Mouse (Mus musculus) adrenal gland, adult (tissue): Measurements from ENCODE around the gene Gatad2a.

ENCODE experiments used
- DNase-seq, 2 experiments: peaks; one replicate each; pipeline ENCODE4 v3.0.0; 2022 to 2023; ENCODE audit warnings: low spot score in 1 of 2; ENCODE audit not compliant: inconsistent age in 2 of 2

Gatad2a gene

DNA sequence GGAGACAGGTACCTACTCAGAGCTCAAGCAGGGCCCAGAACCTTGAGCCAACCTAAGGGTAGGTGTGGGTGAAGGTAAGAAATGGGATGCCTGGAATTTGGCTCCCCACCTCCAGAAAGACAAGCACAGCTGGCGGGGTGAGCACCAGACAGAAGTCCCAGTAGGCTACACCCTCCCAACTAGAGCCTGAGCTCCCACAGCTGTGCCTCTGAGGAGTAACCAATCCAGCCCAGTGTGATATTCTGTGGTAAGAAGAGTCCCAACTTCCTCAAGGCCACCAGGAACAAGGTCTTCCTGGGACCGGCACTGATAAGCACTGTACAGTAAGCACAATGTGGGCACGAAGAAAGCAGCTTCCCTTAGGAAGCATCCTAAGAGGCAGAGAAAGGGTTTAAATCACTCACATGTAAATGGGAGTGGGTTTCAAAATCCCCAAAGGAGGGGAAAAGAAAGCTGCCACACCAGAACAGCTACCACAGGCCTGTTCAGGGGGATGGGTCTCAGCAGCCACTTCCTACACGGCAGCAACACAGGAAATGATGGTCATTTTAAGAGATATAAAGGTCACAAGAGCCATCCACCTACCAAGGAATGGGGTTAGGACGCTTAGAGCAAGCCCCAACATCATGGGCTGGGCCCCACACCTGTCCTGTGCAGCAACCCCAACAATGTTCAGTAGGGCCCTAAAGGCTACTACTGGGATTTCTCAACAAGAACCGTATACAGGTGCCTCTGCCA lies 57.8 kb downstream of the Gatad2a start:
- peak; percentile 58 to 64 for DNase-seq

DNA sequence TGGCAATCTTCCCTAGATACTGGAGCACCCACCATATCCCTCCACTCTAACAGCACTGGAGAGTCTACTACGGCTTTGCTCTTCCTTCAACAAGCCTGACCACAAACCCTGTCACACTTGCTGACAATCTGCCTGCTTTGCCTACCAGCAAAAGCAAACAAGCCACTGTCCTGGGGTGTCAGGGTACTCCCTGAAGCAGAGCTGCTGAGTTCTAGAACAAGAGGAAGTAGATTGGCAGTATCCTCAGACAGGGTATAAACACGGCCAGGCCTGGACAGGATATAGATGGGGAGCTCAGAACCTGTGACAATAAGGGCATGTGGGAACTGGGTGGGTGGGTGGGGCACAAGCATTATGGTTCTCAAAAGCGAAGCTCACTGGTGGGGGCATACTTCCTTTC lies 58.7 kb downstream of the Gatad2a start:
- DNase-seq: no peak

DNA sequence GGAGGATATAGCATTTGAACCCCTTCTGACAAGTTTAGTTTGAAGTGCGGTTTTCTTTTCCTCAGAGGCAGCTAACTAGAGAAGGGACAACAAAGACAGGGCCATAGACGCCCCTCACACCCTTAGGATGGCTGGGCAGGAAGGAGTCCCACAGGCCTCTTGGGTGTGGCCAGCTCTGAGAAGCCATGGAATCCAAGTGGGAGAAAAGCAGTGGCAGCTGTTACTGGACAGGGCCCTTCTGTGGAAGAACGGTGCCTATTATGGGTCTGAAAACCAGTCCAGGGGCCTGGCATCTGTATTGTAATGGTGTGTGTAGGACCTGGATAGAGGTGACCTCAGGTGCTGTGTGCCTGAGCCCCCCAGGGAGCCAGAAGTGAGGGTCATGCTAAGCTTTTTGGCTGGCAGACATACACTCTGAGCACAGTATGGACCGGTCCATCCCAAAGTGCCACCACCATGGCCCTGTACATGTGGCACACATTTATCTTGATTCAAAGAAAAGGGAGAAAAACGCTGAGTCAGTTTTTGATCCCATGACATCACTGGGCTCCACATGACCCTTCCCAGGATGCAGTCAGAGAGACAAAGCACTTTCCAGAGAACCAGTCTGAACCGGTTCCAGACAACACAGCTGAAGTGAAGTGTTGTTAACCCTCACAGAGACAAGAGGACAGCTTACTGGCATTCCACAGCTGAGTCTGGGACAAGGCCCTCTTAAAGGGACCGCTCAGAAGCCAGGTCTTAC lies 60.0 kb downstream of the Gatad2a start:
- peak in 1 of 2 experiments; percentile 69 for DNase-seq

DNA sequence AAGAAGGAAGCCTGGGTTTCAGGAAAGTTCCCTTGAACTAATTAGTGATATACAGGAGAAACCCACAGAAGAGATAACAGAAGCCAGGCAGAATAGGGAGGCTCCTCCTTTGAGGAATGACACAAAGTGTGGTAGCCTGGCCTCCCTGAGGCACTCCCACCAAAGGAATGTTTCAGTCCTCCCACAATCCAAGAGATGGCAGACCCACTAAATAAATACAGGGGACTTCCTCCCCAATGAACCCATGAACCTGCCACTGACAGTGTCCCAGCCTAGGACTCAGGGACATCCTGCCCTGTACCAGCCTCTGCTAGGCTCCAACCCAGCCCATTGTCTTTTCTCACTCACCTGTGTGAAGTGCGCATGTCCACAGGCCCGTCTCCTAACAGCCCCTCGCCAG lies 60.8 kb downstream of the Gatad2a start:
- no peak for DNase-seq

DNA sequence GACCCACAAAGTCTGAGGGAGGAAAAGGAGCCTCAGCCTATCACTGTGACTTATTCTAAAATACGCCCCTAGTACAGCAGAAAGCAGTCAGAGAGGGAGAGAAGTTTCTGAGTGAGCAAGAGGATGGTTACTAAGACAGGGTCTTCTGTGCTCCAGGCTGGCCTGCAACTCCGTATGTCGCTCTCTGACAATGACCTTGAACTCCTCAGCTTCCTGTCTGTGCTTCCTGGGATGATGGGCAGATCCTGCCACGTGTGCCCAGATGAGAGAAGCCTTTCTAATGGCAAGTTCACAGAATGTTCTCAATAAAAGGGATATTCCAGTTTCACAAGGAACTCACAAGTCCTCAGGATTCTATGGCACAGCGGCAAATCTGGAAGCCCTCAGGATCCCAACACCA lies 61.6 kb downstream of the Gatad2a start:
- DNase-seq: peak in 1 of 2 experiments; percentile 56

DNA sequence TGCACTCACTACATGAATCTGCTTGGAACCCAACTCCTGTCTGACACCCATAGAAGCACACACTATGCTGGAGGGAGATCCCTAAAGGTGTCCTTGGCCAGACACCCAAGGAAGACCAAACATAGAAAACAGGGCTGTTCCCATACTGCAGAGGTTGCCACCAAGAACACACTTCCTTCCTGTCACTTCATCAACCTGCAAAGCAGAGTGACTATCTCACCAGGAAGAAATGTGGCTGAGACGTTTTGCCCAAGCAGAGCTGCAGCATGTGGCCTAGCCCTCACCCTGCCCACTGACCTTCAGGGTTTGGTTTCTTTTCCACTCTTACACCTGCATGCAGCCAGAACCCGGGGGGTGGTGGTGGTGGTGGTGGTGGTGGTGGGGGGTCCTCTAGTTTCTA lies 62.4 kb downstream of the Gatad2a start:
- no peak for DNase-seq

DNA sequence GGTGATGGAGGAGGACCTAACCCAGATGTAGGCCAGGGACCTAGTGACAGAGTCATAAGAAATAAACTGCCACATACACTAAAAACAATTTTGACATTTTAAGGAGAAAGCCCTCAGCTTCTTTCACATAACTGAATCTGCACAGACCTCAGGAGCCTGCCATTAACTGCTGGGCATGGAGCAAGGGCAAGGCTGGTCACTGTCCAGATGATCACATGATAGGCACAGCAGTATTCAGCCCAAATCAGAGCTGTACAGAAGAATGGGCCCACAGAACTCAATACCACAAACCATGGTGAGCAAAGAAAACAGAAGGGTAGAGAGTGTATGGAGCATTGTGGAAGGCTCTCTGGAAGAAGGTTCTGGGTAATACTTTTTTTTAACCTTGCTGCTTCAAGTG lies 69.3 kb downstream of the Gatad2a start:
- no peak for DNase-seq

DNA sequence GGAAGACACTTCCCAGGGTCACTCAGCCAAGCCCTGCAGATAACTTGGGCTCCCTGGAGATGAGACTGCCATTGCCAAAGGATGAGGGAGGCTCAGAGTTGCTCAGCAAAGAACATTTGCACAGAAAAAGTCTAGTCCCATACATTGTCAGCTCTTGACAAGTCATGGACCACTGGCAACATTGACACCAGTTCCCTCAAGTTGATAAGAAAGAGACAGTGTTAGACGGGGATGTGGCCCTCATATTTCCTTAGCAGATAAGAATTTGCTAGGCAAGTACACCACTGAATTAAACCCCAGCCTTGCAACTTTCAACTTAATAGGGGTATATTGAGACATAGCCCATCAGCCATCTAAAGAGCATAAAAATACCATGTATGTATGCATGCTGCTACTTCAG lies 72.2 kb downstream of the Gatad2a start:
- no peak for DNase-seq

DNA sequence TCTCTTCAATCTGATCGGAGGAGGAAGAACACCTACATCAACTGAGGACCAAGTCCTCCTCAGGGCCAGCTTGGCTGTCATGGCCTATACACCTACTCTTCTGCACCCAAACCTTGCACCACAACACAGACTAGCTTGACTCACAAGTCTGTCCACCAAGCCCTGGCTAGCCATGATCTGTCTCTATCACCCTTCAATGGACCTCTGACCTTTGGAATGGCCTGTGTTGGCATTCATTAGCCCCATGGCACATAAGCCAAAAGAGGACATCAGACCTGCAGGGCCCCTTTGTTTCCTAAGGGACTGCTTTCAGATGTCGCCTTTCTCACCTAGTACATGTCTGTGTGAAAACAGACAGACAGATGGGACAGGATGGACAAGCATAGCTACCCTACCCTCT lies 75.0 kb downstream of the Gatad2a start:
- DNase-seq: no peak

DNA sequence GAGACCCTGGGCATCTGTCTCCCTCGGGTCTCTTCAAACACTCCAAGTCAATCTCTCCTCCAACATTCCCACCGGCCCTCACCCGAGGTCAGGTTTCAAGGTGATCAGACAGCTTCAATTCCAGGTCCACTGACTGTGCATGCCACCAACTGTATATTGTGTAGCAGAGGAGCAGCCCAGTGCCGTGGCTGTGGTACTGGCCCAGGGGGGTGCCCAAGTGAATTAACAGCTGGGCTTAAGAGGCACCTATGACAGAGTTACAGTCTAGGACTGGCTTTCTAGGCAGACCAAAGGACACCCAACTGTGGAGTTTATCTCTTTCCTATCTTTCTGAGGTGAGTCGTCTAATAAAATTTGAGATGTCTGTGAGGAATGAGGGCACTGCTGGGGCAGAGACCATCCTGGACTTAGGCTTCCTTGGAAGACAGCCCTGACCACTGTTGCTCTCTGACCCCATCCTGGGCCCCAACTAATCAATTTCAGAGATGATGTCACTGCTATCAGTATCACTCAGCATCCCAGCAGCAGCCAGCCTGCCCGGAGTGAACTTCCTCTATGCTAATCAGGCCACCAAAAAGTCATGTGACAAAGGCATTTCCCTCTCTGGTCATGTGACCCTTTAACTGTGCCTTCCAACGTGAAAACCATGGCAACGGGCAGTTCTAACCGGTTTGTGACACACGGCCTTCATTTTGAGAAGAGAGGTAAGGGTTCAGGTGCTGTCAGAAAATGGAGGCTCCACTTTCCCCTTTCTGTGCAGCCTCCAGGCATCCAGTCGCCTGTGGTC lies 76.1 kb downstream of the Gatad2a start:
- DNase-seq: peak; percentile 59 to 79

DNA sequence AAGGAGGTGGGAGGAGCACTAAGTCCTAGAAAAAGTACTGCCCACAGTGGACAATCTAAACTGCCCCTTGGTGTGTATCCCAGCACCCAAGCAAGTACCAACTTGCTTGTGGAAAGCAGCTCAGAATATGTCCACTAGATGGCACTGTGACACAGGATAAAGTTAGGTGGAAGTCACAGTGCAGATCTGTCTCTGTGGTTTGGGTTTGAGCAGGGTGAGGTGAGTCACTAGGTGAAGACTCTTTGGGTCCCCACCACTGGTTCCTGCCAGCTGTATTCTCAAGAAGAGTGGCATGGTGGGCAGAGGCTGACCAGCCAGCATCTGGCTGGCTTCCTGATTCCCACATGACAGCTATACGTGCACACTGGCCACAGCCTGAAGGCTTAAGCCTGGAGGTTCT lies 77.2 kb downstream of the Gatad2a start:
- DNase-seq: peak; percentile 82 to 96

DNA sequence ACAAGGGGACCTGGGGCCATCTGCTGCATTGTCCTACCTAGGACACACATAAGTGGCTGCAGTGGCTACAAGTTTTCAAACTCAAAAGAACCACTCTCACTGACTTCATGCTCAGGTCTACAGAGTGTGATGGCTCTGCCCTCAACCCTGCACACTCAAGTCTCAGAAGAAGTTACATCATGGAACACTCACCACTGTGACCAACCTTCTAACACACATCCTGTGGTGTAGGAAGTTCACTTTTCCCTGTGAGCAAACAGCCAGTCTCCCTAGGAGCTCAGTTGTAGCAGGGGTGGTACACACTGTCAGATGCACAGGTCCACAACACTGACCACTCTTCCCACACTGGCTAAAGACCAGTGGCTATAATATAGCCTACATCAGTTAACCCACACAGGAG lies 77.7 kb downstream of the Gatad2a start:
- no peak for DNase-seq

DNA sequence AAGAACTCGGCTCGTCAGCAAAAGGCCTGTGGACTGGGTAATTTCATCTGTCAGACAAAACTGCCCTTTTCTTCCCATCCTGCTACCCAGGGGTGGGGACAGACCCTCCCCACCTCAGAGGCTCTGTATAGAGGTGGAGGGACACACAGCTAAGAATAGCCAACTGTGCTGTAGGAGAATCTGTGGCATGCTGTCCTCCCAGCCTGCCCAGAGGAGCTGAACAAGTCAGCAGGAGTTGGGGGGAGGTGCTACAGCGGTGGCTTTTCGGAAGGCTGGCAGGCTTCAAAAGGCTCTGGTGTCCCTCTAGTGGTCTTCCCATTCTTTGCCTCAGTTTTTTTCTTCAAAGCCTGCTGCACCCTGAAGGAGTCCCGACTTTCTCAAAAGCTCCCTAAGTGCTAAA lies 80.4 kb downstream of the Gatad2a start:
- no peak for DNase-seq

DNA sequence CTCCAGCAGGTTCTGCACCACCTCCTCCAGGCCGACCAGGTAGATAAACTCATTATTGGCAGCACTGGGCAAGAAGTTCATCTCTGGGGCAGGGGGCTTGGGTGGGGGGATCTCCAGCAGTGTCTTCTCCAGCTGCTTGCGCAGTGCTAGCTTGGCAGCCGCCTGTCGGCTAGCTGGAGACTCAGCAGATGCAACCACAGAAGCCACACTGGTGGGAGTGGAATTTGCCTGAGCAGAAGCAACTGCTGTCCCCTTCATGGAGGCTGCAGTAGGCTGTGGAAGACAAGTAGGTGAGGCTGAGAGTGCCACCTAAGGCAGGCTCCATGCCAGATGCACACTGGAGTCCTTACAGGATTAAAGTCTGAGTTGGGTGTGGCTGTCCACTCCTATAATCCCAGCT lies 81.7 kb downstream of the Gatad2a start:
- no peak for DNase-seq

DNA sequence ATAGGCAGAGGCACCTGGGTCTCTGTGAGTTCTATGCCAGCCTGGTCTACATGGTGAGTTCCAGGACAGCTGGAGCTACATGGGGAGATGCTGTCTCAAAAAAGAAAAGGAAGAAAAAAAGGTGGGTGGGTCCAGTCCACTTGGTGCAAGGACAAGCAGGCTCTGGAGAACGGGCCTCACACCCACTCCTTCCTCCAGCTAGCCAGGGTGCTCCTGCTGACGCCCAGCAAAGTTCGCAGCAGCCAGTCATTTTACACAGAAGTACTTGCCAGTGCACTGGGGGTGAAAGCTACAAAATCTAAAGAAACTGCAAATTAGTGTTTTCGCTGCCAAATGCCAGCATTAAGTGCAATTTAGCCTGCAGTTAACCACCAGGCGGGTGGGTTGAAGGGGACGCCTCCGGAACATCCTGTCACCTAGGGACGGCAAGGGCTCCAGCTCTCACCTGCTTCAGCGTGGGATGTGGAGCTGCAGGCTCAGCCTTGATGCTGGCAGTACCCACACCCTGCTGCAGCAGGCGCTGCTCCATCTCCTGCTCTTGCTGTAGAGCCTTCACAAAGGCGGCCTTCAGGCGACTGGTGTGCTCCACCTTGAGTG lies 83.6 kb downstream of the Gatad2a start:
- DNase-seq: no peak

DNA sequence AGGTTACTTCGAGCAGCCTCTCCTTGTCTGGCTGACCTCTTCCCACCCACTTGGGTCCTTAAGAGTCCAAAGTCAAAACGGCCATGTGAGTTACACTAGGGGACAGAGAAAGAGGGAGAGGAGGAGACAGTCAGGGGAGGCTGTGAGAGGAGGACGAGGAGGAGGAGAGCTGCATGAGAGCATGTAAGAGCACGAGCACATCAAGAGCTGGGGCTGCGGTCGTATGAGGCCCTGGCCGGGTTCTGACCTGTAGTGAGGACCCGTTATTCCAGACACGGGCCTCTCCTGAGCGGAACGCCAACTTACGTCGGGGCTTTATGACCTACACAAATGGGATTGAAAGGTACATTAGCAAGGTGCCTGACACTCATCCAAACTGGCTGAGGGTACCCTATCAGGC lies 84.3 kb downstream of the Gatad2a start:
- no peak for DNase-seq

DNA sequence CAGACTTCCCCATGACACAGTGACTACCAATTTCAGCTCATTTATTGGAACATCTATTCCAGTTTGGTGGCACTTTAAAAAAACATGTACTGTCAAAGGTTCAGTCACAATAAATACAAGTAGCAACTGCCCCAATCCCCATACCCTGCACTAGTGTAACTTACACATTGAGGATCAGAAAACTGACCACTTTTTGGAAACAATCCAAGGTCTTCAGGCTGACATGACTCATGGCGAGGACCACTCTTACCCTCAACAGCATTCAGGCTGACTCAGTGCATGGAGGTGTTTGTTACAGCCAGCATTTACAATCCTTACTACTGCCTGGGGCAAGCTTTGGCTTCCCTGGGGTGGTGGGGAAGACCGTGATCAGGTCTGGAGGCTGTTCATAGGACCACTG lies 89.1 kb downstream of the Gatad2a start:
- no peak for DNase-seq

DNA sequence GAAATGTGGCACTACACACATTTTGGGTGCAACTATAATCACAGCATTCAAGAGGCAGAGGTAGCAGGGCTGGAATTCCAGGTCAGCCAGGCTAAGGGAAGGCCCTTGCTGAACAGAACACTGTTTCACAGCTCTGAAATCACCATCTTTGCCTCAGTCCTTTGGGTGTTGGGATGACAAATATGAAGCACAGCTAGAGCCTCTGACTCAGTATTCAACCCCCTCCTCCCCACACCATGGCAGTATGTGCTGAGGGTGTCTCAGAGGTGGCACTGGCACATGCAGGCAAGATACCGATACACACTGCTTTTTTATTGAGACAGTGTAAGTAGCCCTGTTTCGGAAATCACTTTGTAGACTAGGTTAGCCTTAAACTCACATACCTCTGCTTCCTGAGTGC lies 89.9 kb downstream of the Gatad2a start:
- DNase-seq: no peak

DNA sequence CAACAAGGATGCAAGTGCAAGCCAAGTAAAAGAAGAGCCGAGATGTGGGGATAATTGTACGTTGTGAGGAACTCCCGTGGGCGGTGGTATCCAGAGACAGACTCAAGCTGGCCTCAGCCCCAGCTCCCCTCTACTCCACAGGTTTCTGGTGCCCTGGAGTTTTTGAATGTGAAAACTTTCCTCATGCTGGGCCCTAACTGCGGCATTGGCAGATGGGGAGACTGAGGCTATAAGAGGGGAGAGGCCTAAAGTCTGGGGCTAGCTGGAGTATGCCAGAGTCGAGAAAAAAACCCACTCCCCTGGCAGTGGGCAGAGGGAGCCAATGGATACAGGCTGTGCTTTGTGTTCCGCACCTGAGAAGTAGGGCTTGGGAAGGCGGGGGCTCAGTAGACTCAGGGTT lies 92.1 kb downstream of the Gatad2a start:
- no peak for DNase-seq

DNA sequence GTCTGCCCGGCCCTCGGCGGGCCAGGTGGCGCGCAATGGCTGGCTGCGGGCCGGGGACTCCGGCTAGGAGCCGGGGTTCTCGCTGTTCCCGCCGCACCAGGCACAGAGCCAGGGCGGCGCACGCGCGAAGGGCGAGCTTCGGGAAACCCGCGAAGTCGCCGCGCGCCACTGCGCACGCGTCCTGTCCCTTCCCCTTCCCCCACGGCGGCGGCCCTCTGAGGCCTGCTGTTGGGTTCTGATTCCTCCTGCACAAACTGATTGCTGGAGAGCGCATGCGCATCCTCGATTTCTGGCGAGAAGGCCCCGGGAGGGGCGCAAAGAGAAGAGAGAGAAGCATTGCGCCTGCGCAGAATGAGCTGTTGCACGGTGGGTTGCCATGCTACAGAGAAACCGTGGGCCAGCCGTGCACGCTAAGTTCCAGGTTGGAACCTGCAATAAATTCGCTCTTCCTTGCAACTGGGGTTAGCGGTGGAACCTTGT lies 93.1 kb downstream of the Gatad2a start:
- peak; percentile 99 to 100 for DNase-seq
